Mouse (Mus musculus): ENCODE data around the gene Bod1l. TPM values are rescaled to one million over a fixed set of nuclear protein-coding genes. Genes with fewer than 3 reads are reported as not detected.

The Bod1l gene
- total and polyA plus RNA-seq, 3 experiments, result 8.9 to 16.5 (median 15.4) TPM

DNA sequence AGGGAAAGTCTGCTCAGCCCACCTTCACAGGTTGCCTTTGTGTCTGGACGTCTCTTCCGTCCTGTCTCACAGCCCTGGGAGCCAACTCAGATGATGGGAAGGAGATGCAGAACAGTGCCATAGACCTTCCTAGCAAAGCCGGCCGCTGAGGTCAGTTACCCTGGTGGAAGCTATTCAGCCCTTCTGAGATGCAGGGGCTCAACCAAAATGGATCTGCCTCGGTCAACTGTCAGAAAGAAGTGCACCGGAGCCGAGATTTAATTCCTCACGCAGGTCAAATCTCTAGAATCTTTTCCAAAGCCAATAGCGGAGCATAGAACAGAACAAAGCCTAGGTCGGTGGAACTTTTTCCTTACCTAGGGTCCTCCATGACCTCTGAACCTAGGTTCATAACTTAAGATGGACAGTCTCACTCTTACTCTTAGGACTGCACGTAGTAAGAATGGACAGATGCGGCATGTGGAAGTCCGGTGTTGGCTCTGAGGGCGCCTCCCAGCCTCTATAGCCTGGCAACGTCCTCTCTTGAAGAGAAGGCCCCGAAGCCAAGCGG lies 89.8 kb downstream of the Bod1l start:
- DNase-seq (ENCODE audit: extremely low read depth), result no peak
- Histone ChIP-seq H3K27ac (ENCODE audit: insufficient read depth, low read depth) (no peak overlapping the region), H3K4me1 (ENCODE audit: control insufficient read depth in 1 of 2, insufficient read depth in 2 of 2) (no peaks in the 10 kb centered on the region), H3K27me3 (replicated peaks) (no peaks in the 10 kb centered on the region), H3K9me3 (replicated peaks; ENCODE audit: low read length) (no peaks in the 10 kb centered on the region), H3K4me3 (replicated peaks in 1 of 3; ENCODE audit: low read depth in 2 of 3, low read length in 2 of 3, poor library complexity in 1 of 3) (no peak overlapping the region), H3K9ac (ENCODE audit: insufficient read depth, low read depth) (no peak overlapping the region), H3K36me3 (replicated peaks in 1 of 2; ENCODE audit: control insufficient read depth in 1 of 2, insufficient read depth in 1 of 2, low read length in 1 of 2) (no peaks in the 10 kb centered on the region), H3K4me2 (ENCODE audit: insufficient read depth, low read depth, poor library complexity, severe bottlenecking) (no peak overlapping the region), H3K79me2 (replicated peaks; ENCODE audit: control insufficient read depth, extremely low read depth, insufficient read depth, poor library complexity, severe bottlenecking) (no peaks in the 10 kb centered on the region)
- dilution Hi-C loops (cut with MboI; ENCODE audit: extremely low pct_ligation_motif_present, extremely low pct_unique_long_range_greater_than_20kb, low sequenced_read_pairs) (no loop called here), in situ Hi-C loops (cut with MboI; ENCODE audit: low pct_ligation_motif_present, low pct_unique_long_range_greater_than_20kb, low sequenced_read_pairs) (loop anchor here (25.0 kb wide), 1 partner anchor 617 kb away; no protein-coding TSS in a partner anchor)
- TF ChIP-seq POLR2AphosphoS2 (IDR thresholded peaks at IDR 0.05; ENCODE audit: low read depth, low read length), result no peak
- no peak for TF ChIP-seq ZC3H11A (IDR thresholded peaks at IDR 0.05; ENCODE audit: low read depth, low read length)
- TF ChIP-seq CHD2 (IDR thresholded peaks at IDR 0.05; ENCODE audit: low read length), result no peak
- TF ChIP-seq NELFE (IDR thresholded peaks at IDR 0.05; ENCODE audit: low read depth, low read length), result no peak
- TF ChIP-seq SMC3 (IDR thresholded peaks at IDR 0.05; ENCODE audit: low read depth, low read length), result no peak
- TF ChIP-seq ETS1 (conservative IDR thresholded peaks at IDR 0.05; ENCODE audit: low read depth, low read length), result no peak
- TF ChIP-seq MXI1 (IDR thresholded peaks at IDR 0.05; ENCODE audit: low read depth, low read length), result no peak
- no peak for TF ChIP-seq SIN3A (IDR thresholded peaks at IDR 0.05; ENCODE audit: low read length)
- TF ChIP-seq TBP (conservative IDR thresholded peaks at IDR 0.05; ENCODE audit: low read depth, low read length), result no peak
- no peak for TF ChIP-seq MEF2A (IDR thresholded peaks at IDR 0.05; ENCODE audit: borderline replicate concordance, low read depth, low read length)
- TF ChIP-seq KAT2A (IDR thresholded peaks at IDR 0.05; ENCODE audit: insufficient replicate concordance, low read length), result no peak

DNA sequence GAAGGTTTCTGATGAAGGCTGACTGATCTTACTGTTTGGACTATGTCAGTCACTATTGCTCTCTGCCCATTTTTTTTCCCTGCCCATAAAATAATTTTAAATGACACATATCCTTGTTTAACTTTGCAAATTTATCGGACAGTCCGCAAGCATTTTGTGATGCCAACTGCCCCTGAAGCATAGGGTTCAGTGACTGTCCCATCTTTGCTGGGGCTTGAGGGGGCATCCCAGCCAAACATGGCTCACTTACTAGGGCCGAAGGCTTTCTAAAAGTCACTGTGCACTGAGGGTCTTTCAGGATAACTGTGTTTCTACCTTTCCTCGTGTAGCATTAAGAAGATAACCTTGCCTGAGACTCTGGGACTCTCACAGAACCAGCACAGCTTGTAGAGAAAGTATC lies 91.4 kb downstream of the Bod1l start:
- no peak overlapping the region for H3K4me2 ChIP-seq (ENCODE audit: insufficient read depth, low read depth, poor library complexity, severe bottlenecking)
- in situ Hi-C loops (cut with MboI; ENCODE audit: low pct_ligation_motif_present, low pct_unique_long_range_greater_than_20kb, low sequenced_read_pairs) (loop anchor here (25.0 kb wide), 1 partner anchor 615 kb away; no protein-coding TSS in a partner anchor), dilution Hi-C loops (cut with MboI; ENCODE audit: extremely low pct_ligation_motif_present, extremely low pct_unique_long_range_greater_than_20kb, low sequenced_read_pairs) (no loop called here)
- H3K27me3 ChIP-seq (replicated peaks), result no peaks in the 10 kb centered on the region
- H3K9me3 ChIP-seq (replicated peaks; ENCODE audit: low read length), result no peaks in the 10 kb centered on the region
- no peaks in the 10 kb centered on the region for H3K79me2 ChIP-seq (replicated peaks; ENCODE audit: control insufficient read depth, extremely low read depth, insufficient read depth, poor library complexity, severe bottlenecking)
- no peak overlapping the region for H3K4me3 ChIP-seq (replicated peaks in 1 of 3; ENCODE audit: low read depth in 2 of 3, low read length in 2 of 3, poor library complexity in 1 of 3)
- DNase-seq (ENCODE audit: extremely low read depth), result no peak
- H3K36me3 ChIP-seq (replicated peaks in 1 of 2; ENCODE audit: control insufficient read depth in 1 of 2, insufficient read depth in 1 of 2, low read length in 1 of 2), result no peaks in the 10 kb centered on the region
- no peak for TF ChIP-seq MYC (IDR thresholded peaks at IDR 0.05; ENCODE audit: low read depth, low read length)
- no peak for TF ChIP-seq MAFK (IDR thresholded peaks at IDR 0.05; ENCODE audit: insufficient replicate concordance, low read length)
- no peak for TF ChIP-seq MXI1 (IDR thresholded peaks at IDR 0.05; ENCODE audit: low read depth, low read length)
- no peak for TF ChIP-seq ETS1 (conservative IDR thresholded peaks at IDR 0.05; ENCODE audit: low read depth, low read length)
- TF ChIP-seq TBP (conservative IDR thresholded peaks at IDR 0.05; ENCODE audit: low read depth, low read length), result no peak
- TF ChIP-seq NELFE (IDR thresholded peaks at IDR 0.05; ENCODE audit: low read depth, low read length), result no peak
- no peak for TF ChIP-seq CHD1 (IDR thresholded peaks at IDR 0.05; ENCODE audit: low read depth, low read length)
- no peak for TF ChIP-seq ZKSCAN1 (IDR thresholded peaks at IDR 0.05; ENCODE audit: borderline replicate concordance, low read depth, low read length)
- TF ChIP-seq POLR2A (IDR thresholded peaks at IDR 0.05; ENCODE audit: low read depth, low read length), result no peak
- no peak for TF ChIP-seq JUND (conservative IDR thresholded peaks at IDR 0.05; ENCODE audit: low read depth, low read length)
- no peak for TF ChIP-seq KAT2A (IDR thresholded peaks at IDR 0.05; ENCODE audit: insufficient replicate concordance, low read length)
- TF ChIP-seq TCF12 (IDR thresholded peaks at IDR 0.05; ENCODE audit: low read depth, low read length), result no peak
- TF ChIP-seq ELF1 (IDR thresholded peaks at IDR 0.05; ENCODE audit: low read depth, low read length), result no peak
- no peak for TF ChIP-seq UBTF (IDR thresholded peaks at IDR 0.05; ENCODE audit: low read depth, low read length)
- no peak for TF ChIP-seq SIN3A (IDR thresholded peaks at IDR 0.05; ENCODE audit: low read length)
- TF ChIP-seq NRF1 (IDR thresholded peaks at IDR 0.05; ENCODE audit: low read depth, low read length), result no peak
- no peak overlapping the region for H3K9ac ChIP-seq (ENCODE audit: insufficient read depth, low read depth)
- peaks cover 4 to 11% of the 10 kb centered on the region in 2 experiments; a peak in 2 of 4 replicates for H3K4me1 ChIP-seq (ENCODE audit: control insufficient read depth in 1 of 2, insufficient read depth in 2 of 2)
- no peak overlapping the region for H3K27ac ChIP-seq (ENCODE audit: insufficient read depth, low read depth)

All from CH12.LX (cell line).